Mouse (Mus musculus): ENCODE measurements at regions not wholly inside any gene's neighbourhood (a gene's known extent, or its start where the extent isn't known, plus 50 kb on each side); places are given as distances from the start of the nearest gene placed in this dataset.

GRCm38 (mm10) chr14:71241655-71242390 is 642.2 kb upstream of the Fam160b2 start:
- H3K4me2 ChIP-seq (replicated peaks), result 0 out of 2 replicates have a peak overlapping the region, but pooled peaks have one; percentile 4
- ATAC-seq (ENCODE audit: low FRiP score) (peak; percentile 91), DNase-seq (ENCODE audit: low spot score) (peak; percentile 59)
- H3K27ac ChIP-seq, result peak overlapping the region; percentile 34; the same call in 1 of the 2 replicates
- H3K4me1 ChIP-seq (replicated peaks; ENCODE audit: control insufficient read depth, insufficient read depth, low read length), result peaks cover 13% of the 10 kb centered on the region
- H3K9ac ChIP-seq, result no peak overlapping the region
- WGBS, result 10% methylated on average over 10 of the region's 10 CpGs
- no peaks in the 10 kb centered on the region for H3K9me3 ChIP-seq (ENCODE audit: control insufficient read depth, low read length)
- H3K36me3 ChIP-seq (replicated peaks; ENCODE audit: control insufficient read depth, insufficient read depth), result no peaks in the 10 kb centered on the region
- H3K27me3 ChIP-seq (ENCODE audit: control insufficient read depth, insufficient read depth, low read length), result no peaks in the 10 kb centered on the region
- H3K4me3 ChIP-seq (replicated peaks; ENCODE audit: low read length), result no peak overlapping the region

DNA sequence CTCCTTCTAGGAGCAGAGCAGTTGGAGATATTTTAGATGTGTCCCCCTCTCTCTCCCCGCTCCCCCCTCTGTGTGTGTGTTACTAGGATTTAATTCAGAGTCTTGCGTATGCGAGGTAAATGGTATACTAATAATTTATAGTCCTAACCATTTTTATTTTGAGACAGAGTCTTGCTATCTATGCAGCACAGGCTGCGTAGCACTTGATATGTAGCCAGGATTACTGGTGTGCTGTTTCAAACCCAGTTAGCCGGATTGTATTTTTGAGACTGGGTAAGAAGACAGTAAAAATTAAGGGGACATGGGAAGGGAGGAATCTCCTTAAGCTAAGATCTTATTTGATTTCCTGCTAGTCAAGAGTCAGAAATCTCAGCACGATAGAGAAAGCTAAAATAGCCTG is 636.6 kb upstream of the Fam160b2 start:
- WGBS, result 91% methylated on average over 6 of the region's 6 CpGs
- Histone ChIP-seq H3K4me1 (replicated peaks; ENCODE audit: control insufficient read depth, insufficient read depth, low read length) (no peaks in the 10 kb centered on the region), H3K4me3 (replicated peaks; ENCODE audit: low read length) (no peak overlapping the region), H3K27ac (no peak overlapping the region), H3K27me3 (ENCODE audit: control insufficient read depth, insufficient read depth, low read length) (no peaks in the 10 kb centered on the region), H3K9me3 (ENCODE audit: control insufficient read depth, low read length) (no peaks in the 10 kb centered on the region), H3K36me3 (replicated peaks; ENCODE audit: control insufficient read depth, insufficient read depth) (no peaks in the 10 kb centered on the region), H3K9ac (no peak overlapping the region), H3K4me2 (replicated peaks) (no peak overlapping the region)
- no peak for DNase-seq (ENCODE audit: low spot score)
- ATAC-seq (ENCODE audit: low FRiP score), result no peak

- Histone ChIP-seq H3K4me3 (replicated peaks; ENCODE audit: low read length) (no peak overlapping the region), H3K27me3 (ENCODE audit: control insufficient read depth, insufficient read depth, low read length) (no peaks in the 10 kb centered on the region), H3K36me3 (replicated peaks; ENCODE audit: control insufficient read depth, insufficient read depth) (no peaks in the 10 kb centered on the region), H3K9ac (no peak overlapping the region), H3K27ac (no peak overlapping the region), H3K9me3 (ENCODE audit: control insufficient read depth, low read length) (no peaks in the 10 kb centered on the region), H3K4me1 (replicated peaks; ENCODE audit: control insufficient read depth, insufficient read depth, low read length) (no peaks in the 10 kb centered on the region), H3K4me2 (replicated peaks) (no peak overlapping the region)
- WGBS, result 86% methylated on average over 2 of the region's 2 CpGs
- ATAC-seq (ENCODE audit: low FRiP score), result no peak
- no peak for DNase-seq (ENCODE audit: low spot score)
These were observed 635.3 kb upstream of the Fam160b2 start for GRCm38 (mm10) chr14:71234900-71235299.

- ATAC-seq (ENCODE audit: low FRiP score) (no peak), DNase-seq (ENCODE audit: low spot score) (no peak)
- Histone ChIP-seq H3K4me3 (replicated peaks; ENCODE audit: low read length) (no peak overlapping the region), H3K9ac (no peak overlapping the region), H3K36me3 (replicated peaks; ENCODE audit: control insufficient read depth, insufficient read depth) (no peaks in the 10 kb centered on the region), H3K27ac (no peak overlapping the region), H3K4me2 (replicated peaks) (no peak overlapping the region), H3K27me3 (ENCODE audit: control insufficient read depth, insufficient read depth, low read length) (no peaks in the 10 kb centered on the region), H3K4me1 (replicated peaks; ENCODE audit: control insufficient read depth, insufficient read depth, low read length) (no peaks in the 10 kb centered on the region), H3K9me3 (ENCODE audit: control insufficient read depth, low read length) (no peaks in the 10 kb centered on the region)
- WGBS, result 74% methylated on average over 2 of the region's 2 CpGs
These were observed 634.6 kb upstream of the Fam160b2 start for GRCm38 (mm10) chr14:71234276-71234675.

GRCm38 (mm10) chr14:71231223-71231815 is 631.7 kb upstream of the Fam160b2 start:
- no peaks in the 10 kb centered on the region for H3K9me3 ChIP-seq (ENCODE audit: control insufficient read depth, low read length)
- DNase-seq (ENCODE audit: low spot score), result no peak
- no peak overlapping the region for H3K4me3 ChIP-seq (replicated peaks; ENCODE audit: low read length)
- no peak overlapping the region for H3K27ac ChIP-seq
- WGBS, result 88% methylated on average over 4 of the region's 4 CpGs
- H3K27me3 ChIP-seq (ENCODE audit: control insufficient read depth, insufficient read depth, low read length), result no peaks in the 10 kb centered on the region
- no peak for ATAC-seq (ENCODE audit: low FRiP score)
- H3K4me1 ChIP-seq (replicated peaks; ENCODE audit: control insufficient read depth, insufficient read depth, low read length), result no peaks in the 10 kb centered on the region
- H3K4me2 ChIP-seq (replicated peaks), result no peak overlapping the region
- no peak overlapping the region for H3K9ac ChIP-seq
- no peaks in the 10 kb centered on the region for H3K36me3 ChIP-seq (replicated peaks; ENCODE audit: control insufficient read depth, insufficient read depth)

- Histone ChIP-seq H3K36me3 (replicated peaks; ENCODE audit: control insufficient read depth, insufficient read depth) (no peaks in the 10 kb centered on the region), H3K27me3 (ENCODE audit: control insufficient read depth, insufficient read depth, low read length) (no peaks in the 10 kb centered on the region), H3K27ac (no peak overlapping the region), H3K4me3 (replicated peaks; ENCODE audit: low read length) (no peak overlapping the region), H3K9ac (no peak overlapping the region), H3K9me3 (ENCODE audit: control insufficient read depth, low read length) (no peaks in the 10 kb centered on the region), H3K4me2 (replicated peaks) (no peak overlapping the region), H3K4me1 (replicated peaks; ENCODE audit: control insufficient read depth, insufficient read depth, low read length) (no peaks in the 10 kb centered on the region)
- no peak for DNase-seq (ENCODE audit: low spot score)
- 92% methylated on average over 7 of the region's 7 CpGs for WGBS
- ATAC-seq (ENCODE audit: low FRiP score), result no peak
These were observed 631.0 kb upstream of the Fam160b2 start for GRCm38 (mm10) chr14:71230484-71231188.

- Histone ChIP-seq H3K9me3 (ENCODE audit: control insufficient read depth, low read length) (no peaks in the 10 kb centered on the region), H3K36me3 (replicated peaks; ENCODE audit: control insufficient read depth, insufficient read depth) (no peaks in the 10 kb centered on the region), H3K27ac (no peak overlapping the region), H3K4me1 (replicated peaks; ENCODE audit: control insufficient read depth, insufficient read depth, low read length) (no peaks in the 10 kb centered on the region), H3K9ac (no peak overlapping the region), H3K4me3 (replicated peaks; ENCODE audit: low read length) (no peak overlapping the region), H3K27me3 (ENCODE audit: control insufficient read depth, insufficient read depth, low read length) (no peaks in the 10 kb centered on the region), H3K4me2 (replicated peaks) (no peak overlapping the region)
- DNase-seq (ENCODE audit: low spot score), result no peak
- ATAC-seq (ENCODE audit: low FRiP score), result no peak
- 91% methylated on average over 2 of the region's 2 CpGs for WGBS
These were observed 630.3 kb upstream of the Fam160b2 start for GRCm38 (mm10) chr14:71229955-71230354.

DNA sequence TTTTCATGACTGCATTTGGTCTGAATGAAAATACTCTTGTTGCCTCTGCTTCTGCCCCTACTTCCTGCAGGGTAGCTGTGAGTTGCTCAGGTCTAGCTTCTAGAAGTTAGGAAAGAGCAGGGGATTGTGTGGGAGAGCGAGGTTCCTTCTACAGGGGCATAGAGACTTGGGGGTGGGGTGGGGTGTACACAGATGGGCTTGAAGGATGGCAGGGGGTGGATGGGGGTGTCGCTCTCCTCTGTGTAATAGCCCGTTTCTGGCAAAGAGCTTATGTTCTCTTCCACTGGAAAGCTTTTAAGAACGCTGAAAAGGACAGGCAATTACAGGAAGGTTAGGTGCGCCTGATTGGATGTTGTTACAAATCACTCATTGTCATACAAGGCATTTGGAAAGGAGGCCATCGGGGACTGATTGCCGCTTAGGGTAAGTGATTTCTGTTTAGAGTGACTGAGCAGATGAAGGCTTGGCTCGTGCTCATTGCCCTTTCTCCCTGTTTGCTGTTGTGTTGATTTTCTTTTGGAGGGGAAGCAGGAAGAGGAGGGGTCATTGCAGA is 629.3 kb upstream of the Fam160b2 start:
- no peak overlapping the region for H3K27ac ChIP-seq
- 69% methylated on average over 8 of the region's 8 CpGs for WGBS
- ATAC-seq (ENCODE audit: low FRiP score), result no peak
- H3K9me3 ChIP-seq (ENCODE audit: control insufficient read depth, low read length), result no peaks in the 10 kb centered on the region
- H3K4me2 ChIP-seq (replicated peaks), result no peak overlapping the region
- no peaks in the 10 kb centered on the region for H3K36me3 ChIP-seq (replicated peaks; ENCODE audit: control insufficient read depth, insufficient read depth)
- H3K27me3 ChIP-seq (ENCODE audit: control insufficient read depth, insufficient read depth, low read length), result no peaks in the 10 kb centered on the region
- H3K4me3 ChIP-seq (replicated peaks; ENCODE audit: low read length), result no peak overlapping the region
- DNase-seq (ENCODE audit: low spot score), result no peak
- no peaks in the 10 kb centered on the region for H3K4me1 ChIP-seq (replicated peaks; ENCODE audit: control insufficient read depth, insufficient read depth, low read length)
- no peak overlapping the region for H3K9ac ChIP-seq

DNA sequence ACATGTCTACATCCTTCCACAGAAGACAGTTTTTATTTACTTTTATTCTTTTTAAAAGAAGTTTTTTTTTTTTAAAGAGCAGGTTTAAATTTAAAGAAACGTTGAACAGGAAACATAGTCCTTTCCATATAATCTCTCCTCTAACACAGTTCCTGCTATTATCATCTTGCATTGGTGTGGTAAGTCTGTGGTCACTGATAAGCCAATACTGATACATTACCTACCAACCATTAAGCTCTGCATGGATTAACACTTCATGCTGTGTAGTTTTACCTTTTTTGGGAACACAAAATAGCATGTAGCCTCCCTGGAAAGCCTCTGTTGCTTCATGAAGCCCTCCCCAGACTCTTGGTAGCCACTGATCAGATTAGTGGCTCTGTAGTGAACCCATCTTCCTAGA is 617.4 kb upstream of the Fam160b2 start:
- no peaks in the 10 kb centered on the region for H3K36me3 ChIP-seq (replicated peaks; ENCODE audit: control insufficient read depth, insufficient read depth)
- no peak overlapping the region for H3K4me3 ChIP-seq (replicated peaks; ENCODE audit: low read length)
- H3K9ac ChIP-seq, result no peak overlapping the region
- no peaks in the 10 kb centered on the region for H3K9me3 ChIP-seq (ENCODE audit: control insufficient read depth, low read length)
- H3K27ac ChIP-seq, result no peak overlapping the region
- no peaks in the 10 kb centered on the region for H3K27me3 ChIP-seq (ENCODE audit: control insufficient read depth, insufficient read depth, low read length)
- no peak for DNase-seq (ENCODE audit: low spot score)
- no peaks in the 10 kb centered on the region for H3K4me1 ChIP-seq (replicated peaks; ENCODE audit: control insufficient read depth, insufficient read depth, low read length)
- no peak overlapping the region for H3K4me2 ChIP-seq (replicated peaks)
- 85% methylated on average over 1 of the region's 1 CpGs for WGBS
- ATAC-seq (ENCODE audit: low FRiP score), result no peak

Measured in hindbrain, embryonic 14.5 days (tissue).